In the genomic region with DNA sequence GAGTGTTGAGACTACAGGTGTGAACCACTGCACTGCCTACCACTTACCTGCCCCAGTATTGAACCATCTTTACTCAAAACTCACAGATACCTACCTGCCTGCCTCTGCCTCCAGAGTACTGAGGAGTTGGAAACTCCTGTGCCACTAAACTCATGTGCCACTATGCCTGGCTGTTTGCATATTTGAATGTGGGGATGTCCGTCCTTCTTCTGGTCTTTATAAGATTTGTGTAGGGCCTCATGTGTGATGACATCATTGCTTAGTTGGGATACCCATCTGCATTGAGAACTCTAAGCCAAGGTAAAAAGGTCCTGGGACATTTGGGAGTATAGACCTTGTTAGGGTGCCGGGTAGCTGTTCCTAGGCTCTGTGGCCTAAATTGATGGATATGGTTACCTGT, we compare ENCODE assay signal across 17 mouse cellular contexts. TPM values are rescaled to one million over a fixed set of nuclear protein-coding genes. Genes with fewer than 3 reads are reported as not detected.
DNase-seq lines count a peak whose midpoint lies in the region; ATAC-seq and TF ChIP-seq lines count a peak whose summit lies in the region.
"Had no signal": no experiment of that assay in that cellular context is flagged by ENCODE, and none has a peak within 500 bp of the region (broad histone marks: within the 10 kb centered on the region; RNA-seq: fewer than 3 reads in every experiment).

No protein-coding gene starts in this region.

- peak overlapping the region; percentile 21 for H3K4me2 ChIP-seq in forebrain, embryonic 12.5 days
- H3K4me2 ChIP-seq in liver, embryonic 11.5 days, result no peak overlapping the region
- peak overlapping the region; percentile 58; the same call in 1 of the 2 replicates for H3K4me2 ChIP-seq in forebrain, postnatal 0 days (ENCODE audit: low read depth)
- H3K4me2 ChIP-seq in midbrain, postnatal 0 days (ENCODE audit: low read depth, low read length, poor library complexity, severe bottlenecking), result peak overlapping the region; percentile 32
- H3K4me2 ChIP-seq: heart, embryonic 12.5 days; liver, embryonic 13.5 days had no signal

- no peak for TF ChIP-seq POLR2A in liver, adult 2 months (IDR thresholded peaks at IDR 0.05; ENCODE audit: extremely low read depth, insufficient read depth, low read length)

- no peaks in the 10 kb centered on the region for H3K27me3 ChIP-seq in forebrain, embryonic 12.5 days
- no peaks in the 10 kb centered on the region for H3K27me3 ChIP-seq in forebrain, embryonic 10.5 days (ENCODE audit: poor library complexity, severe bottlenecking)
- H3K27me3 ChIP-seq in liver, adult 2 months (ENCODE audit: control insufficient read depth, insufficient read depth, low read length), result no peaks in the 10 kb centered on the region
- H3K27me3 ChIP-seq in liver, embryonic 11.5 days (replicated peaks; ENCODE audit: control insufficient read depth, insufficient read depth, low read length), result no peaks in the 10 kb centered on the region
- H3K27me3 ChIP-seq in forebrain, postnatal 0 days (ENCODE audit: insufficient read depth, low read length), result no peaks in the 10 kb centered on the region
- H3K27me3 ChIP-seq in midbrain, postnatal 0 days (ENCODE audit: insufficient read depth, low read length), result no peaks in the 10 kb centered on the region
- H3K27me3 ChIP-seq: heart, embryonic 12.5 days; liver, embryonic 13.5 days had no signal

- no peak for DNase-seq in forebrain, embryonic 10.5 days (ENCODE audit: extremely low spot score, low spot score)
- no peak for DNase-seq in liver, adult 2 months (ENCODE audit: extremely low read depth, low read depth, low spot score)
- DNase-seq in liver, embryonic 11.5 days (ENCODE audit: low spot score), result no peak
- DNase-seq in forebrain, postnatal 0 days, result no peak
- no peak for DNase-seq in midbrain, postnatal 0 days (ENCODE audit: low spot score)
- DNase-seq in frontal cortex, postnatal 25 days (ENCODE audit: low spot score in 2 of 2), result no peak
- DNase-seq in thymus, postnatal 14 days, result no peak
- DNase-seq: adrenal gland, adult 2 months; cerebellum, adult 8-10 months; embryo, embryonic 11 days; kidney, adult 8-10 months; liver, embryonic 13.5 days; right cerebral cortex, postnatal 4 days; thymus, postnatal 36 days had no signal

- H3K9me3 ChIP-seq in forebrain, embryonic 12.5 days, result no peaks in the 10 kb centered on the region
- no peaks in the 10 kb centered on the region for H3K9me3 ChIP-seq in forebrain, embryonic 10.5 days
- no peaks in the 10 kb centered on the region for H3K9me3 ChIP-seq in liver, embryonic 11.5 days (ENCODE audit: control insufficient read depth, low read length)
- no peaks in the 10 kb centered on the region for H3K9me3 ChIP-seq in forebrain, postnatal 0 days (ENCODE audit: low read length)
- H3K9me3 ChIP-seq in midbrain, postnatal 0 days (ENCODE audit: low read length), result no peaks in the 10 kb centered on the region
- H3K9me3 ChIP-seq: heart, embryonic 12.5 days; liver, embryonic 13.5 days had no signal

- H3K4me1 ChIP-seq in forebrain, embryonic 12.5 days, result peaks cover 70% of the 10 kb centered on the region
- peaks cover 78% of the 10 kb centered on the region for H3K4me1 ChIP-seq in forebrain, embryonic 10.5 days
- H3K4me1 ChIP-seq in liver, adult 2 months (ENCODE audit: control insufficient read depth, insufficient read depth, low read length), result peaks cover 39% of the 10 kb centered on the region
- peaks cover 38% of the 10 kb centered on the region for H3K4me1 ChIP-seq in liver, embryonic 11.5 days (replicated peaks; ENCODE audit: control insufficient read depth, insufficient read depth, low read length)
- peaks cover 57% of the 10 kb centered on the region for H3K4me1 ChIP-seq in forebrain, postnatal 0 days (ENCODE audit: insufficient read depth)
- H3K4me1 ChIP-seq in midbrain, postnatal 0 days (ENCODE audit: insufficient read depth, low read length), result peaks cover 30% of the 10 kb centered on the region

- H3K9ac ChIP-seq in forebrain, embryonic 12.5 days, result no peak overlapping the region
- H3K9ac ChIP-seq in liver, adult 2 months (ENCODE audit: low read depth, low read length), result no peak overlapping the region
- H3K9ac ChIP-seq in liver, embryonic 11.5 days (ENCODE audit: low read depth, low read length), result no peak overlapping the region
- H3K9ac ChIP-seq in forebrain, postnatal 0 days, result no peak overlapping the region
- H3K9ac ChIP-seq in midbrain, postnatal 0 days (replicated peaks; ENCODE audit: low read length, poor library complexity, severe bottlenecking), result no peak overlapping the region
- H3K9ac ChIP-seq: heart, embryonic 12.5 days; liver, embryonic 13.5 days had no signal

- ATAC-seq in forebrain, embryonic 12.5 days (ENCODE audit: low FRiP score), result no peak
- ATAC-seq in liver, embryonic 11.5 days (replicated peaks; ENCODE audit: low FRiP score), result no peak
- no peak for ATAC-seq in forebrain, postnatal 0 days
- no peak for ATAC-seq in midbrain, postnatal 0 days (ENCODE audit: low FRiP score)

- WGBS in forebrain, embryonic 12.5 days, result 95% methylated on average over 2 of the region's 2 CpGs
- 91% methylated on average over 2 of the region's 2 CpGs for WGBS in forebrain, embryonic 10.5 days
- 91% methylated on average over 2 of the region's 2 CpGs for WGBS in liver, adult 2 months
- WGBS in liver, embryonic 11.5 days, result 95% methylated on average over 2 of the region's 2 CpGs
- 79% methylated on average over 2 of the region's 2 CpGs for WGBS in forebrain, postnatal 0 days
- 76% methylated on average over 2 of the region's 2 CpGs for WGBS in midbrain, postnatal 0 days

- TF ChIP-seq CTCF in liver, adult 2 months (IDR thresholded peaks at IDR 0.05; ENCODE audit: low read depth, low read length), result no peak
- no peak for TF ChIP-seq CTCF in forebrain, postnatal 0 days (IDR thresholded peaks at IDR 0.05; ENCODE audit: low read depth)
- TF ChIP-seq CTCF in midbrain, postnatal 0 days (IDR thresholded peaks at IDR 0.05), result no peak

- H3K79me2 ChIP-seq in liver, adult 2 months (ENCODE audit: control insufficient read depth, insufficient read depth, low read length), result peaks cover 62% of the 10 kb centered on the region

- no peak overlapping the region for H3K27ac ChIP-seq in forebrain, embryonic 12.5 days
- H3K27ac ChIP-seq in forebrain, embryonic 10.5 days, result no peak overlapping the region
- H3K27ac ChIP-seq in liver, adult 2 months (replicated peaks; ENCODE audit: insufficient read depth, low read depth, low read length), result peak overlapping the region; percentile 44; the same call in 1 of the 2 replicates
- no peak overlapping the region for H3K27ac ChIP-seq in liver, embryonic 11.5 days (ENCODE audit: low read depth, low read length)
- no peak overlapping the region for H3K27ac ChIP-seq in forebrain, postnatal 0 days (ENCODE audit: low read depth, low read length)
- H3K27ac ChIP-seq in midbrain, postnatal 0 days (ENCODE audit: low read depth, low read length), result no peak overlapping the region
- H3K27ac ChIP-seq: liver, embryonic 13.5 days had no signal

- peaks cover 10% of the 10 kb centered on the region; the same call in 1 of the 2 replicates for H3K36me3 ChIP-seq in forebrain, embryonic 12.5 days (replicated peaks)
- peaks cover 35% of the 10 kb centered on the region for H3K36me3 ChIP-seq in forebrain, embryonic 10.5 days (replicated peaks)
- H3K36me3 ChIP-seq in liver, adult 2 months (ENCODE audit: control insufficient read depth, insufficient read depth, low read length), result 0 out of 2 replicates have a peak, but pooled peaks cover 2% of the 10 kb centered on the region
- peaks cover 3% of the 10 kb centered on the region; the same call in 1 of the 2 replicates for H3K36me3 ChIP-seq in liver, embryonic 11.5 days (ENCODE audit: control insufficient read depth, insufficient read depth, low read length)
- 0 out of 2 replicates have a peak, but pooled peaks cover 3% of the 10 kb centered on the region for H3K36me3 ChIP-seq in forebrain, postnatal 0 days (ENCODE audit: insufficient read depth)
- no peaks in the 10 kb centered on the region for H3K36me3 ChIP-seq in midbrain, postnatal 0 days (ENCODE audit: insufficient read depth, low read length)

- no peak overlapping the region for H3K4me3 ChIP-seq in forebrain, embryonic 12.5 days (replicated peaks)
- H3K4me3 ChIP-seq in forebrain, embryonic 10.5 days, result no peak overlapping the region
- no peak overlapping the region for H3K4me3 ChIP-seq in liver, adult 2 months (ENCODE audit: insufficient read depth, low read depth, low read length)
- no peak overlapping the region for H3K4me3 ChIP-seq in liver, embryonic 11.5 days (ENCODE audit: low read depth, low read length)
- no peak overlapping the region for H3K4me3 ChIP-seq in forebrain, postnatal 0 days (ENCODE audit: low read depth, low read length)
- no peak overlapping the region for H3K4me3 ChIP-seq in midbrain, postnatal 0 days (ENCODE audit: low read depth, low read length)
- H3K4me3 ChIP-seq: heart, embryonic 12.5 days; liver, embryonic 13.5 days had no signal

RNA-seq across cellular contexts. Expression of a gene that starts 3.5 kb away (rescaled TPM):
- polyA plus RNA-seq in forebrain, embryonic 12.5 days (2016; fragmentation: Nextera tagmentation; extraction: Ambion mirVana), result 124 and 140 TPM in 2 replicates
- 78.3 and 89.3 TPM in 2 replicates for polyA plus RNA-seq in forebrain, embryonic 10.5 days (2016; fragmentation: Nextera tagmentation; extraction: Ambion mirVana)
- total RNA-seq in liver, adult 2 months (2014; rRNA removed), result 78.6 and 87.2 TPM in 2 replicates
- 47.1 and 52.8 TPM in 2 replicates for polyA plus RNA-seq in liver, adult 2 months (2012; rRNA removed)
- polyA plus RNA-seq in liver, embryonic 11.5 days (2014; fragmentation: Nextera tagmentation; extraction: Ambion mirVana), result 31.8 and 37.5 TPM in 2 replicates
- 136 and 140 TPM in 2 replicates for total RNA-seq in forebrain, postnatal 0 days (2014; rRNA removed)
- polyA plus RNA-seq in forebrain, postnatal 0 days (2015; fragmentation: Nextera tagmentation; extraction: Ambion mirVana), result 218 and 226 TPM in 2 replicates
- 126 and 138 TPM in 2 replicates for total RNA-seq in midbrain, postnatal 0 days (2014; rRNA removed)
- polyA plus RNA-seq in midbrain, postnatal 0 days (2015; fragmentation: Nextera tagmentation; extraction: Ambion mirVana), result 228 and 230 TPM in 2 replicates

RNA-seq across cellular contexts. Expression of a gene that starts 21.1 kb away (rescaled TPM):
- 14.3 and 17.3 TPM in 2 replicates for polyA plus RNA-seq in forebrain, embryonic 12.5 days (2016; fragmentation: Nextera tagmentation; extraction: Ambion mirVana)
- polyA plus RNA-seq in forebrain, embryonic 10.5 days (2016; fragmentation: Nextera tagmentation; extraction: Ambion mirVana), result 14.1 and 18.8 TPM in 2 replicates
- 2.2 and 2.8 TPM in 2 replicates for total RNA-seq in liver, adult 2 months (2014; rRNA removed)
- polyA plus RNA-seq in liver, adult 2 months (2012; rRNA removed), result 5.8 and 7.7 TPM in 2 replicates
- polyA plus RNA-seq in liver, embryonic 11.5 days (2014; fragmentation: Nextera tagmentation; extraction: Ambion mirVana), result 8.8 and 16.2 TPM in 2 replicates
- total RNA-seq in forebrain, postnatal 0 days (2014; rRNA removed), result 27.4 and 27.6 TPM in 2 replicates
- polyA plus RNA-seq in forebrain, postnatal 0 days (2015; fragmentation: Nextera tagmentation; extraction: Ambion mirVana), result 18.6 and 24.5 TPM in 2 replicates
- total RNA-seq in midbrain, postnatal 0 days (2014; rRNA removed), result 30.1 and 83.4 TPM in 2 replicates
- 25.7 and 32.5 TPM in 2 replicates for polyA plus RNA-seq in midbrain, postnatal 0 days (2015; fragmentation: Nextera tagmentation; extraction: Ambion mirVana)

RNA-seq across cellular contexts. Expression of a gene that starts 39.0 kb away (rescaled TPM):
- polyA plus RNA-seq in forebrain, embryonic 12.5 days (2016; fragmentation: Nextera tagmentation; extraction: Ambion mirVana), result 13.0 and 14.2 TPM in 2 replicates
- 1.5 and 2.1 TPM in 2 replicates for polyA plus RNA-seq in forebrain, embryonic 10.5 days (2016; fragmentation: Nextera tagmentation; extraction: Ambion mirVana)
- total RNA-seq in liver, adult 2 months (2014; rRNA removed), result under 0.01 TPM in 1 of 2 replicates, not detected in the other
- polyA plus RNA-seq in liver, adult 2 months (2012; rRNA removed), result not detected in 2 replicates
- polyA plus RNA-seq in liver, embryonic 11.5 days (2014; fragmentation: Nextera tagmentation; extraction: Ambion mirVana), result 0.08 and 0.22 TPM in 2 replicates
- total RNA-seq in forebrain, postnatal 0 days (2014; rRNA removed), result 43.0 and 52.2 TPM in 2 replicates
- polyA plus RNA-seq in forebrain, postnatal 0 days (2015; fragmentation: Nextera tagmentation; extraction: Ambion mirVana), result 3.9 and 6.8 TPM in 2 replicates
- total RNA-seq in midbrain, postnatal 0 days (2014; rRNA removed), result 61.7 and 76.3 TPM in 2 replicates
- polyA plus RNA-seq in midbrain, postnatal 0 days (2015; fragmentation: Nextera tagmentation; extraction: Ambion mirVana), result 7.2 and 7.4 TPM in 2 replicates
- total RNA-seq: hematopoietic stem cell, adult 5-6 weeks had no signal
